Mouse (Mus musculus): Measurements from ENCODE around the gene Rpl23a. TPM values are rescaled to one million over a fixed set of nuclear protein-coding genes. Genes with fewer than 3 reads are reported as not detected.

Gene Rpl23a
- polyA plus RNA-seq, 1 experiment from 2014 or later: 1,161 TPM

DNA sequence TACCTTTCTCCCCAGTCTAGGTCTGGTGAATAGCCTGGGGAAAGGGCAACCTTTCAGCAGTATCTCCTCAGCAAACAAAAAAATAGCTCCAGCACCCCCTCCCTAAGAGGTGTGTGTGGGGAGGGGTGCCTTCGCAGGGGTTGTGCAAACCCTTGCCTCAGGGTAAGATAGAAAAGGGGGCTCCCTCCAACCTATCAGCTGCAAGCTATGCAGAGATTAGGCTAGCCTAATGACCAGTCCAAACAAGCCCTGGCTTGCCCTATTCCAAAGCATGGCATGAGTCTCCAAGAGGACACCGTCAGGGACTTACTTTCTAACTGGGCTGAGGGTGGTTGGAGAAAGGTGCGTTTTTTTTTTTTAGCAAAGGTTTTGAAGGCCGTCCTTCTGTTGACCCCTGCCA, 17.2 kb downstream of the Rpl23a start:
- peaks cover 18% of the 10 kb centered on the region for H3K4me1 ChIP-seq (replicated peaks; ENCODE audit: control insufficient read depth, insufficient read depth, low read length)
- H3K27me3 ChIP-seq (ENCODE audit: control insufficient read depth, insufficient read depth, low read length): 0 out of 2 replicates have a peak, but pooled peaks cover 2% of the 10 kb centered on the region
- peaks cover 3% of the 10 kb centered on the region for H3K36me3 ChIP-seq (ENCODE audit: control insufficient read depth, insufficient read depth, low read length)
- ATAC-seq (replicated peaks; ENCODE audit: low FRiP score) (no peak), DNase-seq (ENCODE audit: low spot score) (no peak)
- H3K27ac ChIP-seq (ENCODE audit: low read depth, low read length): no peak overlapping the region
- H3K4me2 ChIP-seq (ENCODE audit: low read depth, low read length, severe bottlenecking): peak overlapping the region; percentile 86
- H3K9me3 ChIP-seq (ENCODE audit: control insufficient read depth, low read length): no peaks in the 10 kb centered on the region
- H3K9ac ChIP-seq (ENCODE audit: low read length): peak overlapping the region; percentile 87
- peak overlapping the region; percentile 99; the same call in 1 of the 2 replicates for H3K4me3 ChIP-seq (ENCODE audit: low read depth, low read length)
- WGBS: 44% methylated on average over 4 of the region's 4 CpGs

DNA sequence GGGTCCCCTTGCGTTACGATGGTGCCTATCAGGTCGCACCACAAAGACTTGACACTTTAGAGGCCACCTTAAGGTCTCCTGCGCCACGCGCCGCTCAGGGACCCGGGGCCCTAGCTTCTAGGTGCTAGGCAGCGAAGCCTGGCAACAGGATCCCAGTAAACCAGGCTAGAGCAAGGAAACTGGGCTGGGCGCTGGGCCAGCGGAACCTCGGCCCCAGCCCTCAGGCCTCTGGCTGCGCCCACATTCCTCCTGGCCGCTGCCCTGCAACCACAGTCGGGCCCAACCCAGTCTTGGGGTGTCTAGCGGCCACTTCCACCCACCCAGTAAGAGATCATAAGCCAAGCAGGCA, 17.6 kb downstream of the Rpl23a start:
- H3K4me3 ChIP-seq (ENCODE audit: low read depth, low read length): peak overlapping the region; percentile 99
- H3K27ac ChIP-seq (ENCODE audit: low read depth, low read length): peak overlapping the region; percentile 37; the same call in 1 of the 2 replicates
- peak overlapping the region; percentile 86 for H3K4me2 ChIP-seq (ENCODE audit: low read depth, low read length, severe bottlenecking)
- peaks cover 18% of the 10 kb centered on the region for H3K4me1 ChIP-seq (replicated peaks; ENCODE audit: control insufficient read depth, insufficient read depth, low read length)
- peak overlapping the region; percentile 87 for H3K9ac ChIP-seq (ENCODE audit: low read length)
- WGBS: 3% methylated on average over 16 of the region's 16 CpGs
- DNase-seq (ENCODE audit: low spot score): no peak
- peak; percentile 13; the same call in 1 of the 2 replicates for ATAC-seq (replicated peaks; ENCODE audit: low FRiP score)
- H3K27me3 ChIP-seq (ENCODE audit: control insufficient read depth, insufficient read depth, low read length): 0 out of 2 replicates have a peak, but pooled peaks cover 2% of the 10 kb centered on the region
- H3K36me3 ChIP-seq (ENCODE audit: control insufficient read depth, insufficient read depth, low read length): peaks cover 3% of the 10 kb centered on the region
- no peaks in the 10 kb centered on the region for H3K9me3 ChIP-seq (ENCODE audit: control insufficient read depth, low read length)

DNA sequence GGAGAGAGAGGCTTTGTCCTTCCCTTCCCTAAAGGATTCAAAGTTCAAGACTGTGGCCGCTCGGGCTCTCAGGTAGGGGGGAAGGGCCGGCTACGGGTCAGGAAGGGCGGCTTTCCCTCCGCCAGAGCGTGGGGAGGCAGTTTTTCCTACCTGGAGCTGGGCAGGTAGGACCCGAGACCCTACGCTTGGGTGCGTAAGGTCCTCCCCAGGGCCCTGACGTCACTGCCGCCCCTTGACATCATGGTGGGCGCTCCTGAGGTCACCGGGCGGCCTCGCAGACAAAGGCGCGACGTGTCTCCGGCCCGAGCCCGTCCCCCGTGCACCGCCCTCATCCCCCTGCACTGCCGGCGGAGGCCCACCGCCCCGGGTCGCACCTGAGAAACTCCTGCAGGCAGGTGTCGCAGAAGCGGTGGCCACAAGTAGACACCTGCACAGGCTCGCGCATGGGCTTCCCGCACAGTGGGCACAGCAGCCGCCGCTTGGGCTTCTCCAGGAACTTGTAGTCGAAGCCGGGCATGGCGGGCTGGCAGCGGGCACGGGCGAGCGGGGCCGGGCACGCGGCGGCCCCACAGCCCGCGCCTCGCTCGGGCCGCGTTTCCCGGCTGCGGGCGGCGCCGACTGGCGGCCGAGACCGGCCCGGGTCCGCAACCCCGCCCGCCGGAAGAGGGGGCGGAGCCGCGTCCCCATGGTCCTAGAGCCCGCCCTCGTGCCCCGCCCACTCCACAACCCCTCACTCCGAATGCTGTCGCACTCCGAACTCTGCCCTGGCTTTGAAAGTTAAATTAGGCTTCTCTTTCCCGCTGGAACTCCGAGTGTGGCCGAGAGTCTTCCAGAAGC, 18.2 kb downstream of the Rpl23a start, which contains the start of gene Traf4:
Gene Traf4, minus strand, starts transcription at position 666 of the 837 bp plus-strand sequence.
- H3K4me3 ChIP-seq (ENCODE audit: low read depth, low read length): peak within 1 kb of the TSS; percentile 99
- H3K36me3 ChIP-seq (ENCODE audit: control insufficient read depth, insufficient read depth, low read length): peaks cover 5% of the 10 kb centered on the region
- peak within 1 kb of the TSS; percentile 87 for H3K9ac ChIP-seq (ENCODE audit: low read length)
- WGBS: under 1% methylated on average over 69 of the region's 78 CpGs
- peak within 1 kb of the TSS; percentile 91 for H3K27ac ChIP-seq (ENCODE audit: low read depth, low read length)
- H3K27me3 ChIP-seq (ENCODE audit: control insufficient read depth, insufficient read depth, low read length): 0 out of 2 replicates have a peak, but pooled peaks cover 2% of the 10 kb centered on the region
- H3K4me1 ChIP-seq (replicated peaks; ENCODE audit: control insufficient read depth, insufficient read depth, low read length): peaks cover 18% of the 10 kb centered on the region
- peak; percentile 94 for DNase-seq (ENCODE audit: low spot score)
- H3K4me2 ChIP-seq (ENCODE audit: low read depth, low read length, severe bottlenecking): peak within 1 kb of the TSS; percentile 86
- H3K9me3 ChIP-seq (ENCODE audit: control insufficient read depth, low read length): no peaks in the 10 kb centered on the region
- ATAC-seq (replicated peaks; ENCODE audit: low FRiP score): peak; percentile 80

DNA sequence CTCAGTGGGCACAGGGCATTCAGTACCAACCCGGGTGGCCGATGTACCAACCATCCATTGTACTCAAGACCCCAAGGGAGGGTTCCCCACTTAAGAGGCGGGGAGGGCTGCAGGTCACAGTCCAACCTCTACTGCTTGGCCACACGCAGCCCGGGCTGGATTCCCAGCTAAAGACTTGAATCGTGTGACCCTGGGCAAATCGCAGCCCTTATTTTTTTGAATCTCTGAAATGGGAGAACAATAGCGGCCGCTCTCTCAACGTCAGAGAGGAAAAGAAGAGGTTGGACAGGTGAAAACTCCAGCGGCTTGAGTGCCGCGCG, 18.8 kb downstream of the Rpl23a start:
- WGBS: 0% methylated on average over 14 of the region's 14 CpGs
- peaks cover 18% of the 10 kb centered on the region for H3K4me1 ChIP-seq (replicated peaks; ENCODE audit: control insufficient read depth, insufficient read depth, low read length)
- H3K9me3 ChIP-seq (ENCODE audit: control insufficient read depth, low read length): no peaks in the 10 kb centered on the region
- peak overlapping the region; percentile 86 for H3K4me2 ChIP-seq (ENCODE audit: low read depth, low read length, severe bottlenecking)
- peaks cover 10% of the 10 kb centered on the region for H3K36me3 ChIP-seq (ENCODE audit: control insufficient read depth, insufficient read depth, low read length)
- DNase-seq (ENCODE audit: low spot score) (no peak), ATAC-seq (replicated peaks; ENCODE audit: low FRiP score) (peak; percentile 14; the same call in 1 of the 2 replicates)
- H3K27ac ChIP-seq (ENCODE audit: low read depth, low read length): peak overlapping the region; percentile 91
- peak overlapping the region; percentile 87 for H3K9ac ChIP-seq (ENCODE audit: low read length)
- 0 out of 2 replicates have a peak, but pooled peaks cover 2% of the 10 kb centered on the region for H3K27me3 ChIP-seq (ENCODE audit: control insufficient read depth, insufficient read depth, low read length)
- peak overlapping the region; percentile 99 for H3K4me3 ChIP-seq (ENCODE audit: low read depth, low read length)

DNA sequence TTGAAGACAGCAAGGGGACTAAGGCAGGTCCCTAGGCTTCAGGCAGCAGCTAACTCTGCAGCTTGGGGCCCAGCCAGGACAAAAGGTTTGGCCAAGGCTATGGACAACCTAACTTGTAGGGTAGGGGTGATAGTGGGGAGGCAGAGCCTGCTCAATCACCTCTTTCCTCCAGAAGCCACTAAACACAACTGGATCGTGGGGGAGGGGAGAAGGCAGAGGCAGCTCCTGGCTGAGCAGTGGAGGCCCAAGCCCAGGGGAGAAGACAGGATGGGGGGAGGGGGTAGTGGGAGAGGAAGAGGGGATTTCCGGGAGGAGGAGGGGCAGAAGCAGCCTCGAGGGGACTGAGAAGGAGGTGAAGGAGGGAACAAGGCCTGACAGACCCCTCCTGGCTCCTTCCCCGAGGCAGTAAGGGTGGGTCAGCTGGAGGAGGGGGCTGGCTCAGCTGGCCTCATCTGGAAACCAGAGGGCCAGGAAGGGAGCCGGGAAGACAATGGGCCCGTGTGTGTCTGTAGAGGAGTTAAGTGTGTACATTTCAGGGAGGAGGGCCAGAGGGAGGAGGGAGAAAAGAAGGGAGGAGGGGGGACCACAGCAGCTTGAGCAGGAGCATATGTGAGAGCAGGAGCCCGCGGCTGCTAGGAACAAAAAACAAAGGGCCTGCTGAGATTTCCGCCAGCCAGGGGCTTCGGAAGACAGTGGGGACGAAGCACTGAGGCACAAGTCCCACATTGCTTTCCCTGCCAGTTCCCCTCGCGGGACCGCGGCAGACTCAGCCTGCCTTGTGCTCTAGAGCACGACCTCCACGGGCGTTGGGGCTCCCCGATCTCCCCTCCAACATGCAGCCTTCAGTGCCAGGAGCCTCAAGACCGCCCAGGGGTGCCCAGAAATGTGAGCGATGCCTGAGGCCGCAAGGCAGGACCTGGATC, 19.4 kb downstream of the Rpl23a start:
- Histone ChIP-seq H3K4me1 (replicated peaks; ENCODE audit: control insufficient read depth, insufficient read depth, low read length) (peaks cover 20% of the 10 kb centered on the region), H3K9ac (ENCODE audit: low read length) (peak overlapping the region; percentile 87), H3K36me3 (ENCODE audit: control insufficient read depth, insufficient read depth, low read length) (peaks cover 13% of the 10 kb centered on the region), H3K4me3 (ENCODE audit: low read depth, low read length) (peak overlapping the region; percentile 99), H3K9me3 (ENCODE audit: control insufficient read depth, low read length) (no peaks in the 10 kb centered on the region), H3K4me2 (ENCODE audit: low read depth, low read length, severe bottlenecking) (peak overlapping the region; percentile 86), H3K27me3 (ENCODE audit: control insufficient read depth, insufficient read depth, low read length) (0 out of 2 replicates have a peak, but pooled peaks cover 2% of the 10 kb centered on the region), H3K27ac (ENCODE audit: low read depth, low read length) (peak overlapping the region; percentile 91)
- peak; percentile 88 for DNase-seq (ENCODE audit: low spot score)
- WGBS: under 1% methylated on average over 22 of the region's 22 CpGs
- ATAC-seq (replicated peaks; ENCODE audit: low FRiP score): peak; percentile 75

DNA sequence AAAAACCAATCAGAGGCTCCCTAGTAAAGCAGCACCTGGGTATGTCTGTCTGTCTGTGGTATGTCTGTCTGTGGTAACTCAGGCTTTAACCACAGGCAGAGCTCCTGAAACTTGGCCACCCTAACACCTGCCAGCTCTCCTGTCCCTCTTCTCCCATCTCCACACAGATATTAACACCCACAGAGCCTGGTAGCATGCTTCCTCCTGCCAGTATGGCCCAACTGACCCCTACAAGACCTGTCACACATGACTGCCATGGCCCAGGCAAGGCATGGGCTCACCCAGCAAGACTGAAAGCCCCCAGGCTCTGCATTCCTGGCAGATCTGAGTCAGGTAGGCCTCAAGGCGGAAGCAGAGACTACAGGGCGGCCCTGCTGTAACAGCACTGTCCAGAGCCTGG, 20.3 kb downstream of the Rpl23a start:
- Histone ChIP-seq H3K4me3 (ENCODE audit: low read depth, low read length) (peak overlapping the region; percentile 99), H3K4me2 (ENCODE audit: low read depth, low read length, severe bottlenecking) (peak overlapping the region; percentile 86), H3K4me1 (replicated peaks; ENCODE audit: control insufficient read depth, insufficient read depth, low read length) (peaks cover 20% of the 10 kb centered on the region), H3K9me3 (ENCODE audit: control insufficient read depth, low read length) (no peaks in the 10 kb centered on the region), H3K9ac (ENCODE audit: low read length) (peak overlapping the region; percentile 87), H3K27ac (ENCODE audit: low read depth, low read length) (peak overlapping the region; percentile 91), H3K36me3 (ENCODE audit: control insufficient read depth, insufficient read depth, low read length) (peaks cover 17% of the 10 kb centered on the region), H3K27me3 (ENCODE audit: control insufficient read depth, insufficient read depth, low read length) (0 out of 2 replicates have a peak, but pooled peaks cover 2% of the 10 kb centered on the region)
- DNase-seq (ENCODE audit: low spot score) (no peak), ATAC-seq (replicated peaks; ENCODE audit: low FRiP score) (no peak)
- 85% methylated on average over 2 of the region's 2 CpGs for WGBS

DNA sequence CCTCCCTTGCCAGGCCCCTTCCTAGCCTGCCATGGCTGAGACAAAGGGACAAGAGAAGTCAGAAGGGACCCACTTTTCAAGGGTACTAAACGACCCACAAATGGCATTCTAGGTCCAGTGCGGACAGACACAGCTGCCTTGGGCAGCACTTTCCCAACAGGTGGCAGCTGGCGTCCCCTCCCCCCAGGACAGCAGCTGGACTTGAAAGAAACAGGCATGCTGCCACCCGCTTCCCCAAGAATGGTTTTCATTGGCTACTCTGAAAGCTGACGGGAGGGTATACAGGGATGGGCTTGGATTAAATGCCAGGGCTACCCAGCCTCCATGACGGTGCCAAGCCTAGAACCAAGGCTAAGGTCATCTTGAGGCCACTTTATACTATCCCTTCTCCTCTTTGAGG, 20.9 kb downstream of the Rpl23a start:
- ATAC-seq (replicated peaks; ENCODE audit: low FRiP score): no peak
- Histone ChIP-seq H3K27me3 (ENCODE audit: control insufficient read depth, insufficient read depth, low read length) (0 out of 2 replicates have a peak, but pooled peaks cover 2% of the 10 kb centered on the region), H3K4me1 (replicated peaks; ENCODE audit: control insufficient read depth, insufficient read depth, low read length) (peaks cover 20% of the 10 kb centered on the region), H3K9ac (ENCODE audit: low read length) (no peak overlapping the region; the same call in 1 of the 2 replicates), H3K9me3 (ENCODE audit: control insufficient read depth, low read length) (no peaks in the 10 kb centered on the region), H3K27ac (ENCODE audit: low read depth, low read length) (no peak overlapping the region; the same call in 1 of the 2 replicates), H3K36me3 (ENCODE audit: control insufficient read depth, insufficient read depth, low read length) (peaks cover 21% of the 10 kb centered on the region), H3K4me2 (ENCODE audit: low read depth, low read length, severe bottlenecking) (peak overlapping the region; percentile 86), H3K4me3 (ENCODE audit: low read depth, low read length) (peak overlapping the region; percentile 99; the same call in 1 of the 2 replicates)
- 71% methylated on average over 6 of the region's 6 CpGs for WGBS
- no peak for DNase-seq (ENCODE audit: low spot score)

DNA sequence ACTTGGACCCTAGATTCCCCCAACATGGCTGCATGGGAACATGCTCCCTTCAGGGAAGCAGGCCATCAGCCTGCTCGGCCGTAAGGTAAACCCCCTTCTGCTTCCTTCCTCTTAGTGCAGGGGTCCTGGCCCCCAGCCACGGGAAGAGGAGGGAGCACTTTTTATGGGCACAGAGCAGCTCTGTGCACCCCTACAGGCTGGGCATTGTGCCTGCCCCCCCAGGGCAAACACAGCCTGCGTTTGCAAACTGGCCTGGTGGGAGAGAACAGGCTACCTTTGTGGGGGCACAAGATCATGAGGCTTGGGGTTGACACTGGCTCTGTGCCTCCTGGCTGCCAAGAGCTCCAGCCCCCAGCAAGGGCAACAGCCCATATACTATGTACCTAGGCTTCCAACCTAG, 21.4 kb downstream of the Rpl23a start:
- Histone ChIP-seq H3K9ac (ENCODE audit: low read length) (no peak overlapping the region), H3K4me1 (replicated peaks; ENCODE audit: control insufficient read depth, insufficient read depth, low read length) (peaks cover 20% of the 10 kb centered on the region), H3K9me3 (ENCODE audit: control insufficient read depth, low read length) (no peaks in the 10 kb centered on the region), H3K4me3 (ENCODE audit: low read depth, low read length) (no peak overlapping the region), H3K36me3 (ENCODE audit: control insufficient read depth, insufficient read depth, low read length) (peaks cover 21% of the 10 kb centered on the region), H3K27me3 (ENCODE audit: control insufficient read depth, insufficient read depth, low read length) (0 out of 2 replicates have a peak, but pooled peaks cover 2% of the 10 kb centered on the region), H3K4me2 (ENCODE audit: low read depth, low read length, severe bottlenecking) (no peak overlapping the region), H3K27ac (ENCODE audit: low read depth, low read length) (no peak overlapping the region)
- DNase-seq (ENCODE audit: low spot score): no peak
- WGBS: 76% methylated on average over 4 of the region's 4 CpGs
- ATAC-seq (replicated peaks; ENCODE audit: low FRiP score): no peak

Measured in forebrain, embryonic 11.5 days (tissue).